Mouse (Mus musculus) C2C12 (cell line): Measurements from ENCODE around the gene Anxa5. TPM values are rescaled to one million over a fixed set of nuclear protein-coding genes. Genes with fewer than 3 reads are reported as not detected.

ENCODE experiments used
- H3K27me3 ChIP-seq: one replicate; pipeline ENCODE4 v1.6.1; 2011; ENCODE audit not compliant: control insufficient read depth, insufficient read depth, insufficient read length
- H3K36me3 ChIP-seq: one replicate; pipeline ENCODE4 v1.6.1; 2011; ENCODE audit not compliant: control insufficient read depth, insufficient read depth
- H3K4me3 ChIP-seq: one replicate; pipeline ENCODE4 v1.5.1; 2011; ENCODE audit warnings: mild to moderate bottlenecking, control low read depth; ENCODE audit not compliant: poor library complexity, insufficient read depth, severe bottlenecking
- H3K79me2 ChIP-seq: one replicate; pipeline ENCODE4 v1.6.1; 2011; ENCODE audit not compliant: control insufficient read depth, insufficient read depth
- H3K79me3 ChIP-seq: one replicate; pipeline ENCODE4 v1.6.1; 2011; ENCODE audit warnings: low read depth, control low read depth
- H3ac ChIP-seq: one replicate; pipeline ENCODE3; 2011; ENCODE audit warnings: low read depth; ENCODE audit not compliant: control insufficient read depth, insufficient read length
- CEBPB ChIP-seq: IDR thresholded peaks from one replicate; pipeline ENCODE4 v1.6.1; 2011; ENCODE audit warnings: low read depth, mild to moderate bottlenecking, control low read depth, moderate library complexity
- CTCF ChIP-seq: IDR thresholded peaks from one replicate; pipeline ENCODE4 v1.5.1; 2011; ENCODE audit not compliant: control insufficient read depth, insufficient read depth, insufficient read length
- FOSL1 ChIP-seq: IDR thresholded peaks from one replicate; pipeline ENCODE4 v1.8.0; 2011; ENCODE audit warnings: mild to moderate bottlenecking, low read length; ENCODE audit not compliant: poor library complexity, insufficient read depth, severe bottlenecking
- MAX ChIP-seq: IDR thresholded peaks from one replicate; pipeline ENCODE4 v1.6.1; 2011; ENCODE audit warnings: mild to moderate bottlenecking, control low read depth
- MYOD1 ChIP-seq: IDR thresholded peaks from one replicate; pipeline ENCODE4 v1.6.1; 2011; ENCODE audit warnings: low read depth; ENCODE audit not compliant: control insufficient read depth, insufficient read length
- MYOG ChIP-seq: IDR thresholded peaks from one replicate; pipeline ENCODE4 v1.6.1; 2011; ENCODE audit not compliant: control insufficient read depth, insufficient read length; ENCODE audit errors: extremely low read depth
- USF1 ChIP-seq: IDR thresholded peaks from one replicate; pipeline ENCODE4 v1.6.1; 2011; ENCODE audit warnings: low read depth, mild to moderate bottlenecking, control low read depth, moderate library complexity
- polyA plus RNA-seq: library from polyadenylated mRNA; unstranded; fragments of >200 nt; fragmentation: generic; extraction: Trizol; gene quantifications from one replicate; pipeline ENCODE4 v1.2.1, GENCODE M21; 2012; ENCODE audit warnings: missing spikeins

Gene Anxa5
- polyA plus RNA-seq, 1 experiment: 441 TPM

DNA sequence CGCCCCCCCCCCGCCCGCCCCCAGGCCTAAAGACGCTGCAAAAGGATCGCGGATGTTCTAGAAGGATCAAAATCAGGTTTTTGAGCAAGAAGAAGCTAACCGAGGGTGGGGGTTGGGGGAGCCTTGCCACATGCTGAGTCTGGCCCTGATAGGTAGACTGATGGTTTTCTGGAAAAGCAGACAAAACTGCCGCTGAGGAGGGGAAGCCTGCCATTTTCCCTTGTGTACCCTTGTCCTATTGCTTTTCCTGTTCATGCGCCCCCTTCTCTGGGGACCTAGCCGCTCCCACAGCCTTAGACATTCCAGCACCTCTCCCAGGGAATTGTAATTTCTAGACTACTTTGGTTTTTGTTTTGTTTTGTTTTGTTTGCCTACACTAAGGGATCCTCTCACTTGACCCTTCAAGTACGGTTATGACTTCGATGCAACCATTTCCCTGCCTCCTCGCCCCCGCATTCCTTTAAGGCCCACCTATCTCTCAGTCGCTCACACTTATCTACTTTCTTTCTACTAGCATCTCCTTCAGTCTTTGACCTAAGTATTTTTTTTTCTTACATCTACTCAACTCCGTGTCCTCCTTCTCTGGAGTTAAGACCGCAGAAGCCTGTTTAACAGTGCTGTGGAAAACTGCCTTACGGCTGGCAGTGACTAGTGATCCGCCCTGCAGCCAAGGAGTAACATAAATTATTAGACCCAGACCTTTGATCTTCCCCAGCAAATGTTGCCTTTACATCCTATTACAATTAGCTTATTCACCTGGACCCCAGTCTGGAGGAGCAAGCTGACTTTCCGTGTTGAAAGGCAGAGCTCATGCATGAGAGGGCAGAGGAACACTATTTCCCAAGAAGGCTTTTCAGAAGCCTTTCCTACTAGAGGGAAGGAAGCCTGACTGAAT is 814 bp upstream of the Anxa5 start:
- no peak for TF ChIP-seq CTCF
- Histone ChIP-seq H3K27me3 (no peaks in the 10 kb centered on the region), H3K36me3 (peaks cover 6% of the 10 kb centered on the region), H3K79me2 (peaks cover 51% of the 10 kb centered on the region), H3ac (no peak overlapping the region), H3K79me3 (peaks cover 36% of the 10 kb centered on the region), H3K4me3 (peak overlapping the region; percentile 89)

DNA sequence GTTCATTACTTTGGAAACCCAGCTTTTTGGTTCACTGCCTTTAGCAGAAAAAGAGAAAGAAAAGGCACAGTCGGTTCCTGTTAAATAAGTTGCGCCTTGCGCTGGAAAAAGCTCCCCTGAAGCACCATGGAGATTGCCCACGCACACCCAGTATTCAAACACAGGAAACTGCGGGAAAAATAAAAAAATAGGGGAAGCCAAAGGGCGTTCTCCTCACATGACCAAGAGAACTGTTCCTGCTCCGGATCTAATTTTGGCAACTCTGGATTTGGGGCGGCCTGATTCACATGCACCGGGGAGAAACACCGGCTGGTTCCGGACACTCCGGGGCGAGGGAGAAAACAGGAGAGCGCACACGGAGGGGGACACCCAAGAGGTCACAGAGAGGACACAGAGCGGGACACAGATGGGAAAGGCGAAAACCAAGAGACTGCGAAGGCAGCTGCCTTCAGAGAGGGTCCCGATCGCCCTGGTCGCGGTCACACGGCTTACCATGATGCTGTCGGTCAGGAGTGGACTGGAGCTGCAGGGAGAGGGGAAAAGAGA is 683 bp downstream of the Anxa5 start:
- H3K79me2 ChIP-seq: peaks cover 66% of the 10 kb centered on the region
- H3ac ChIP-seq: peak overlapping the region; percentile 80
- TF ChIP-seq MYOD1 (no peak), FOSL1 (no peak), CEBPB (no peak), USF1 (peak; percentile 65), CTCF (no peak), MAX (no peak)
- peak overlapping the region; percentile 89 for H3K4me3 ChIP-seq
- H3K27me3 ChIP-seq: no peaks in the 10 kb centered on the region
- peaks cover 12% of the 10 kb centered on the region for H3K36me3 ChIP-seq
- peaks cover 50% of the 10 kb centered on the region for H3K79me3 ChIP-seq

DNA sequence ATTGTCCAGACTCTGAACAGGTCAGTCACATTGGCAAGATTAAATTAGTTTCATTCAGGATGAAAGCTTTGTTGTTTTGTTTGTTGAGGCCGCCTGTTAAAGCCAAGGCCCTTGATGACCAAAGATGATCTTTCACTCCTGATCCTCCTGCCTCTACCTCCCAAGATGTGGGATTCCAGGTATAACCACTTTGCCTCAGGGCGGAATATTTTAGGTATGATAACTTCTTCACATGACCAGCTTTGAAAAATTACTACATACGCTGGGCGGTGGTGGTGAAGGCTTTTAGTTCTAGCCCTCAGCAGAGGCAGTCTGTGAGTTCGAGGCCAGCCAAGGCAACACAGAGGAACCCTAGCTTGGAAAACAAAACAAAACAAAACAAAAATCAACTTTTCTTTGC is 1.3 kb downstream of the Anxa5 start:
- Histone ChIP-seq H3ac (peak overlapping the region; percentile 10), H3K79me2 (peaks cover 72% of the 10 kb centered on the region), H3K79me3 (peaks cover 55% of the 10 kb centered on the region), H3K27me3 (no peaks in the 10 kb centered on the region), H3K36me3 (peaks cover 18% of the 10 kb centered on the region), H3K4me3 (peak overlapping the region; percentile 89)
- TF ChIP-seq MAX (no peak), USF1 (peak; percentile 85), MYOG (no peak)

DNA sequence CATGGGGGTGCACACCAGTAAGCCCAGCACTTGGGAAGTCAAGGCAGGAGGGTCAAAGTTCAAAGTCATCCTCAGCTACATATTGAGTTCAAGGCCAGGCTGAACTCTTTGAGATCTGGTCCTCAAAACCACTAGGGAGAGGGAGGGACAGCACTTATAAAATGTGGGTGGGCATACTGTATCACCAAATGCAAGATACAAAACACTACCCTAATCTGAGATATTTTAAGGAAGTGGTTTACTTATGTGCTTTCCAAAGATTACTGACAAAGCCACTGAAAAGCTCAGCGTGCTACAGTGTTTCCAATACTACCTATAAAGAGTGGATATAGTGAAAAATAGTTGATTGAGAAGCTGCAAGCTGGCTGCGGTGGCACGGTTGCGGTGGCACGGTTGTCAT is 2.5 kb downstream of the Anxa5 start:
- H3K4me3 ChIP-seq: no peak overlapping the region
- H3K79me2 ChIP-seq: peaks cover 79% of the 10 kb centered on the region
- H3K27me3 ChIP-seq: no peaks in the 10 kb centered on the region
- TF ChIP-seq USF1 (no peak), CTCF (no peak), MYOG (no peak), FOSL1 (no peak), MYOD1 (no peak), MAX (no peak), CEBPB (no peak)
- H3K79me3 ChIP-seq: peaks cover 56% of the 10 kb centered on the region
- peaks cover 18% of the 10 kb centered on the region for H3K36me3 ChIP-seq
- no peak overlapping the region for H3ac ChIP-seq

DNA sequence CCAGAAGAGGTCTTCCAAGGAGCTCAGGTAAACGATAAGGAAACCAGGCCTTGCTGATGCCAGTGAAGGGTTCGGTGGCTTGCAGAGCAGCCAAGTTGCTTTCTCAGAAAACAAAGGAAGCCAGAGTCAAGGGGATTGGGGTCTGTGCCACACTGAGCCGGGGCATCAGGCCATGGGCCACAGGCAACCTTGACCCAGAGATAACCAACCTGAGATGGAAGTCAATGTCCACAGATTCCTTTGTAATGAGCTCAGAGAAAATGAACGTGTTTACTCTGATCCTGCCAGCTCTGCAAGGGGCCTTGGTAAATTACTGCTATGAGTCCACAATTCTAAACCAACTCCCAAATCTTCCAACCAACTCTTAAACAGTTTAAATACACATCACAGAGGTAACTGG is 3.8 kb downstream of the Anxa5 start:
- Histone ChIP-seq H3ac (no peak overlapping the region), H3K79me3 (peaks cover 63% of the 10 kb centered on the region), H3K79me2 (peaks cover 86% of the 10 kb centered on the region), H3K36me3 (peaks cover 19% of the 10 kb centered on the region), H3K27me3 (no peaks in the 10 kb centered on the region), H3K4me3 (no peak overlapping the region)
- TF ChIP-seq CTCF (no peak), FOSL1 (no peak), MYOG (no peak), MAX (no peak), USF1 (no peak), MYOD1 (no peak), CEBPB (no peak)

DNA sequence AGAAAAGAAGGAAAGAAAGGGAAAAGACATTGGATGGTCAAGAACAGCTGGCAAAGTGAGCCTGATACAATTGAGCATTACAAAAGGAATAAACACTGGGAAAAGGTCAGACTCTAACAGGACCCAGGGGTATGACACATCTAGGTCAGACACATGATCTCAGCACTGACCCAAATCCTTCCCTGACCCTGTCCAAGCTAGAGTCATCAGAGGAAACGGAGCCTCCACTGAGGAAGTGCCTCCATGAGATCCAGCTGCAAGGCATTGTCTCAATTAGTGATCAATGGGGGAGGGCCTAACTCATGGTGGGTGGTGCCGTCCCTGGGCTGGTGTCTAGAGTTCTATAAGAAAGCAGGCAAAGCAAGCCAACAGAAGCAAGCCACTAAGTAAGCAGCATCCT is 6.8 kb downstream of the Anxa5 start:
- no peaks in the 10 kb centered on the region for H3K27me3 ChIP-seq
- peaks cover 74% of the 10 kb centered on the region for H3K79me3 ChIP-seq
- peaks cover 42% of the 10 kb centered on the region for H3K36me3 ChIP-seq
- H3ac ChIP-seq: no peak overlapping the region
- H3K4me3 ChIP-seq: no peak overlapping the region
- peaks cover 85% of the 10 kb centered on the region for H3K79me2 ChIP-seq
- TF ChIP-seq MAX (no peak), USF1 (peak; percentile 22), CTCF (no peak), MYOD1 (peak; percentile 62), MYOG (no peak), CEBPB (no peak), FOSL1 (peak; percentile 11)
